Mouse (Mus musculus): ENCODE data around the gene Dapk1.

Gene Dapk1

GRCm38 (mm10) chr13:60618287-60618686 is 16.5 kb downstream of the Dapk1 start:
- DNase-seq = no peak

GRCm38 (mm10) chr13:60619723-60620122 is 18.0 kb downstream of the Dapk1 start:
- peak; percentile 38 for DNase-seq

GRCm38 (mm10) chr13:60621411-60621965 is 19.7 kb downstream of the Dapk1 start:
- DNase-seq = no peak

GRCm38 (mm10) chr13:60625581-60625980 is 23.8 kb downstream of the Dapk1 start:
- DNase-seq = no peak

GRCm38 (mm10) chr13:60627843-60628656 is 26.3 kb downstream of the Dapk1 start:
- DNase-seq = no peak

- DNase-seq = no peak
Observed at GRCm38 (mm10) chr13:60628657-60628950, 26.9 kb downstream of the Dapk1 start.

- DNase-seq = no peak
Observed at GRCm38 (mm10) chr13:60629419-60629818, 27.7 kb downstream of the Dapk1 start.

GRCm38 (mm10) chr13:60633945-60634344 is 32.2 kb downstream of the Dapk1 start:
- DNase-seq = no peak

GRCm38 (mm10) chr13:60635636-60636035 is 33.9 kb downstream of the Dapk1 start:
- no peak for DNase-seq

GRCm38 (mm10) chr13:60639482-60640055 is 37.8 kb downstream of the Dapk1 start:
- no peak for DNase-seq

GRCm38 (mm10) chr13:60640420-60640819 is 38.7 kb downstream of the Dapk1 start:
- no peak for DNase-seq

GRCm38 (mm10) chr13:60644457-60644889 is 42.7 kb downstream of the Dapk1 start:
- DNase-seq = no peak

GRCm38 (mm10) chr13:60646791-60647190 is 45.0 kb downstream of the Dapk1 start:
- no peak for DNase-seq

GRCm38 (mm10) chr13:60648350-60648749 is 46.6 kb downstream of the Dapk1 start:
- DNase-seq = no peak

GRCm38 (mm10) chr13:60650000-60650399 is 48.3 kb downstream of the Dapk1 start:
- no peak for DNase-seq

- DNase-seq = no peak
Observed at GRCm38 (mm10) chr13:60654017-60654565, 52.3 kb downstream of the Dapk1 start.

GRCm38 (mm10) chr13:60655246-60655645 is 53.5 kb downstream of the Dapk1 start:
- no peak for DNase-seq

- DNase-seq = no peak
Observed at GRCm38 (mm10) chr13:60659600-60659999, 57.9 kb downstream of the Dapk1 start.

GRCm38 (mm10) chr13:60660056-60660455 is 58.3 kb downstream of the Dapk1 start:
- no peak for DNase-seq

GRCm38 (mm10) chr13:60660711-60661261 is 59.0 kb downstream of the Dapk1 start:
- DNase-seq = no peak

- no peak for DNase-seq
Observed at GRCm38 (mm10) chr13:60662493-60663177, 60.9 kb downstream of the Dapk1 start.

- no peak for DNase-seq
Observed at GRCm38 (mm10) chr13:60664058-60664457, 62.3 kb downstream of the Dapk1 start.

GRCm38 (mm10) chr13:60664816-60665215 is 63.1 kb downstream of the Dapk1 start:
- DNase-seq = no peak
